Mouse (Mus musculus) urinary bladder, postnatal 25 days (tissue): ENCODE measurements around the gene Tpx2.

Source experiments
- DNase-seq: peaks from one replicate; pipeline ENCODE4 v3.0.0; 2022; ENCODE audit warnings: low spot score

Tpx2 gene

DNA sequence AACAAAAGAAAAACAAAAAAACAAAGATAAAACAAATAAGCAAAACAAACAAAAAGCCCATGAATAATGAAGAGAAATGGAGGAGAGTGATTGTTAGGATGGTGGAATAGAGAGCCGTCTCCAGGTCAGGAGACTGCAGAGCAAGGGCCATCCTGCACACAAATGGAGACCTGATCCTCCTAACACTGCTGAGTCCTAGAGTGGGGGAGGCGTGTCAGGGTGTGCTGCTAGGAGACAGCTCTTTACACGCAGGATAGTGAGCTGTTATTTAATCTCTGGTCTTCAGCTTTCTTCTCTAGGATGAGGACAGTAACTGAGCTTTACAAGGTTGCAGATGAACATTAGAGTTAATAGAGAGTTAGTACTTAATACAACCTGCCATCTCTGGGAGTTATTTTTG, 14.9 kb downstream of the Tpx2 start:
- DNase-seq, result no peak

- no peak for DNase-seq
These were observed 15.6 kb downstream of the Tpx2 start for GRCm38 (mm10) chr2:152863346-152863745.

DNA sequence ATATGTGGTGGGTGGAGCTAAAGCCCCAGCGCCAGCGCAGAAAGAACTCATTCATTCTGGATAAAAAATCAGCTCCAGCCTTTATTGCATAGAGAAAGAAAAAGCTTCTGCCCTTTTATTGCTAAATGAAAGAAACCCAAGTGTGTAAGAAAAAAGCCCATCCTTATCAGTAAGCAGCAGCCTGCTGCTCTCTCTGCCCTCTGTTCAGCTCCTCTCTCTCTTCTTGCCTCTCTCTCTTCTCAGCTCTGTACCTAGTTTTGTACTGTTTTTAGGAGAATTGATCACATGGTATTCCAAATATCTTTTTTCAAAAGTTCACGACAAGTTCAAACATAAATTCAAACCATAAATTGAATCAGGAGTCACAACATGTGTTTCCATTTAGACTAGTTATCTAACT, 30.5 kb downstream of the Tpx2 start:
- DNase-seq, result no peak

DNA sequence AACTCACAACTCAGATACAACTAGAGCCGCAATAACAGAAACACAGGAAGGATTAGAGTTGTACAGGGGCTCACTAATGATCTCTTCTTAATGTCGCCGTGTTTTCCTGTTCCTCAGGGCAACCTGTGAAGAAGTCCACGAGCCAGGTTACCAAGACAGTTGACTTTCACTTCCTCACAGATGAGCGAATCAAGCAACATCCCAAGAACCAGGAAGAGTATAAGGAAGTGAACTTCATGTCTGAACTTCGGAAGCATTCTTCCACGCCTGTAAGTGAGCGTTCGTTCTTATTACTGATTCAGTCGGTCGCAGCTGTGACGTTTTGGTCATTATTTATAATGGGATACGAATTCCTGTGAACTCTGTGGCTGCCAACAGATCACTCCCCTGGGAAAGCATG, 33.1 kb downstream of the Tpx2 start:
- no peak for DNase-seq

DNA sequence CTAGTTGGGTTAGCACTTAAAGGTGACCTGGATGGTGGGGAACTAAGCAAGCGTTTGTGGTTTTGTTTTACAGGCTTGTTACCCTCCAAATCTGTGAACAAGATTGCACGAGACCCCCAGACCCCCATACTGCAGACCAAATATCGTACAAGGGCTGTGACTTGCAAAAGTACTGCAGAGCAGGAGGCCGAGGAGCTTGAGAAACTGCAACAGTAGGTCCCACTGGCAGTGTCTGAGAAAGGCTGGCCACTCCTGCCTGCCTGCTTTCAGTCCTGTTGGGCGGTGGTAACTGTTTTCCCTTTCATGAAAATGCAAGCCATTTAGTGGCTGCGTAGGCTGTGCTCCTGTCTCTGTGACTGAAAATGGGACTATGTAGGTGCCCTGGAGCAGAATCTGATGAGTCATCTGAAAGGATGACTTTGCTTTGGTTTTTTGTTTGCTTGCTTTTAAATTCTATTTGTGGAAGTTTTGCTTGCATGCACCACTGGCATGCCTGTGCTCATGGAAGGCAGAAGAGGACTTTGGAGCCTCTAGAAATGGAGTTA, 36.4 kb downstream of the Tpx2 start:
- DNase-seq, result no peak

- no peak for DNase-seq
These were observed 39.5 kb downstream of the Tpx2 start for GRCm38 (mm10) chr2:152887230-152887629.

- no peak for DNase-seq
These were observed 41.0 kb downstream of the Tpx2 start for GRCm38 (mm10) chr2:152888774-152889173.

GRCm38 (mm10) chr2:152895834-152896233, 48.1 kb downstream of the Tpx2 start:
- DNase-seq, result no peak

DNA sequence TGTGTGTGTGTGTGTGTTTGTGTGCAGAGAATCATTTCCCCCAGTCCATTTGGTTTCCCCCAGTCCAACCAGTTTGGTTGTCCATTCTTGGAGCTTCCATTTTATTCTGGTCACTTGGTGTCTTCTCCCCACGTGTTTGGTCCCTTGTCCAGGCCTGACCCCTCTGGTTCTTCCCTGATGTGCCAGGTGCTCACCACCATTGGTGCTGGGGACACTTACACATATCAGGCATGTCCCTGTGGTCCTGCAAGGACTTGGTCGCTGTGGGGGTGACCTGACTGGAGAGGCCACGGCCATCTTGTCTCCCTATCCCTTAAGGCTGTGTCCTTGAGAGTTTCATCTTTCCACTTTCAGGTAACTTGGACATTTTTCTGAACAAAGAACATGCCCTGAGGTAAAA, 49.2 kb downstream of the Tpx2 start:
- no peak for DNase-seq

- DNase-seq, result no peak
These were observed 51.2 kb downstream of the Tpx2 start for GRCm38 (mm10) chr2:152899011-152899410.

- DNase-seq, result no peak
These were observed 53.5 kb downstream of the Tpx2 start for GRCm38 (mm10) chr2:152901296-152901695.

DNA sequence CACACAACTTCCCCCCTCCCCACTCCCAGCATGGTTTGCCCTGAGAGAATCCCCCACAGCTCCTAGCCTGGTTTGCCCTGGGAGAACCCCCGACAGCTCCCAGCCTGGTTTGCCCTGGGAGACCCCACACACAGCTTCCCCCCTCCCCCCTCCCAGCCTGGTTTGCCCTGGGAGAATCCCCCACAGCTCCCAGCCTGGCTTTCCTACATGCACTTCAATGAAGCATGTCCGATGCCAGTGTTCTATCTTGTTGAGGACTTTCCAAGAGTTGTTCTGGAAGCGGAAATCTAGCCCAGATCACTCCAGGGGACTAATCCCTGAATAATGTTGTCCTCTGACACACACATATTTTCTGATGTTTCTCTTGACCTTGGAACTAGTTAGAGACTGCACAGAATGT, 54.9 kb downstream of the Tpx2 start:
- no peak for DNase-seq

DNA sequence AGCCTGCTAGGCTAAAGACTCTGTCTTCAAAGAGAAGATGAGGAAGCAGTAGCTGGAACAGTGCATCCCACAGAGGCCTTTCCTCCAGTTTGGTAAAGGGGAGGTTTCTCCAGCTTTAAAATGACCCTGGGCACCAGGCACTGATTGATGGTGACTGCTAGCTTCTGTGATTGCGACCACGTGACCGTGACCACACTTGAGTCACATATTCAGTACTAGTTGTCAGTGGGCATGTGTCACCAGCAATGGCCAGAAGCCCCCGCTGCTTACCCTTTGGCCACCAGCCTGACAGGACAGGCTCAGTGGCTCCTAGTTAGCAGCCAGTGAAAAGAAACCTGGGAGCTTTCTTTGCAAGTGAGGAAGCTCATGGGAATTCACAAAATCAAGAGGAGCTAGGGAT, 55.8 kb downstream of the Tpx2 start:
- DNase-seq, result no peak

DNA sequence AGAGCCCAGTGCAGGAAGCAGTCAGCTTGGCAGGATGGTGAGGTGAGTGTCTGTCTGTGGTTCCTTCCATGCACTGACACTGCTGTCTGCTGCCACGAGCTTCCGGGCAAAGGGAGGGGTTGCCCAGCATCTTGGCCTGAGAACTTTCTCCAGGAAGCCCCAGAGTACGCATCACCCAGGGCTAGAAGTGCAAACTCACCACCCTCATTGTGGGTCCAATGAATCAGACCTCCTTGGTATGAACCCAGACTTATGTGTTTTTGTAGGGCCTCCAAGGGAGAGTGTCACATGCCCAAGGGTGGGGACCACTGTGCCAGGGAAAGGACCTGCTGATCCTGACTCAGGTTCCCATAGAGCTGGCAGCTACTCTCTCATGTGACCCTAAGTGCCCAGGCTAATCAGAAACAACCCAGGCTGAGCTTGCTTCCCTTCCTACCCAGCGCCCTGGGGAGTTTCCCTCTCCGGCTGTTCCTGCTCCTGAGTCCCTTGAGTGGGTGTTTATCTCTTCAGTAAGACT, 56.4 kb downstream of the Tpx2 start:
- DNase-seq, result no peak

GRCm38 (mm10) chr2:152905036-152905829, 57.5 kb downstream of the Tpx2 start:
- DNase-seq, result no peak

GRCm38 (mm10) chr2:152906274-152907037, 58.7 kb downstream of the Tpx2 start:
- DNase-seq, result no peak

DNA sequence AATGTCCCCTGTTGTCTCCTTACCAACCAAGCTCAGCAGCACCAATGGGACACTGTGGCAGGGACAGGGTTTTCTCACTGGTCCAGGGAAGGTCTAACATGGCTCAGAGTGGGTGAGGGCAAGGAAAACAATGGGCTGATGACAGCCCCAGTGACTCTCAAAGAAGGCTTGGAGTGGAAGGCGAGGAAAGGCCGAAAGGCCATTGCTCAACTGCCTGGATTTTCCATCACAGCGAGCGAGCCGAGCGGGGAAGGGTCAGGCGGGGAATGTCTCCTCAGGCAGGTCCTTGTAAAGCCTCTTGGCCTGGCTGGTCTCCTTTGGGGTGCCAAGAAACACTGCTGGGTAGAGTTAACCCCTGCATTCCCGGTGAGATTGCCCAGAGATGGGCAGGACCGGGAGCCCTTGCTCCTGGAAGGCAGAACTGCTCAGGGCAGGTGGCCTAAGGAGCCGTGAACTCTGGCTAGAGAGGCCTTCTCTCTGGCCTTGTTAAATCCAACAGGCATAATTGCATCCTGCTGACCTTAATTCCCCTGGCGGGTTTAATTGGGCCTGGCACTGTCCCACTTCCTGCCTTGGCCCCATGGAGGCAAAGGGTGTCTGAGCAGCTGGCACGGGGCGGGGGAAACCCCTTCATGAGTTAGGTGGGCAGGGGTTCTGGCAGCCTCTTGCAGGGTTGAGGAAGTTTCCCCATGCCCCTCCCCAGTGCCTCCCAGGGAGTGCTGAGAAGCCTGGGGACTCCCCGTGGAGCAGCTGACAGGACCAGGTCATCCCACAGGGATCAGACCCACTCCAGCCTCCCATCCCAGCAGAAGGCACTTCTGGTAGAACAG, 59.6 kb downstream of the Tpx2 start:
- DNase-seq, result no peak

GRCm38 (mm10) chr2:152909848-152910247, 62.1 kb downstream of the Tpx2 start:
- DNase-seq, result no peak

- no peak for DNase-seq
These were observed 63.3 kb downstream of the Tpx2 start, which contains the start of gene Mylk2 for GRCm38 (mm10) chr2:152911031-152911430. Gene Mylk2, plus strand, starts transcription at chr2:152911352.

- DNase-seq, result no peak
These were observed 63.7 kb downstream of the Tpx2 start for GRCm38 (mm10) chr2:152911432-152911831.

DNA sequence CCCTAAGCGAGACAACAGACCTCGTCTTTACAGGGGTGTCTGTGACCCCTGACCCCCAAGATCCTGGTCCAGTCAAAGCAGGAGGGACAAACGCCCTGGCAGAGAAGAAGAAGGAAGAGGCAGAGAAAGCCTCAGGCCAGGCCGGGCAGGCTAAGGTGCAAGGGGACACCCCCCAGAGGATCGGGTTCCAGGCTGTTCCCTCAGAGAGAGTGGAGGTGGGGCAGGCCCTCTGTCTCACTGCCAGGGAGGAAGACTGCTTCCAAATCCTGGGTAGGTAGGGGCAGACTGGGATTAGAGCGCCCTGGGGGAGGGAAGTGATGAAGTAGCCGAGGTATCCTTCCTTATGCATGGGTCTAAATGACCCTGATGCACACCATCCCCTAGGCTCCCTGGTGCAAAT, 65.7 kb downstream of the Tpx2 start:
- no peak for DNase-seq
